Mouse (Mus musculus): Measurements from ENCODE around the gene Tmco1. TPM values are rescaled to one million over a fixed set of nuclear protein-coding genes. Genes with fewer than 3 reads are reported as not detected.
A peak's percentile ranks its signal among the peaks of the same experiment; 100 is the strongest.

Tmco1 gene
- total and polyA plus RNA-seq, 3 experiments = 110 to 128 TPM; not detected in 1

GRCm38 (mm10) chr1:167308261-167309054 is at the start of gene Tmco1 (continued):
- TF ChIP-seq MXI1 (IDR thresholded peaks at IDR 0.05; ENCODE audit: low read depth, low read length) (peak; percentile 77), ZKSCAN1 (IDR thresholded peaks at IDR 0.05; ENCODE audit: low read depth, low read length) (no peak), NRF1 (IDR thresholded peaks at IDR 0.05; ENCODE audit: insufficient read depth, low read depth, low read length, poor library complexity, severe bottlenecking) (peak; percentile 71), ZNF384 (IDR thresholded peaks at IDR 0.05; ENCODE audit: low read depth, low read length) (no peak)

- Histone ChIP-seq H3K36me3 (ENCODE audit: control insufficient read depth in 1 of 2, insufficient read depth in 2 of 2, low read length in 2 of 2) (peaks cover 0 to 3% of the 10 kb centered on the region in 2 experiments; a peak in 2 of 4 replicates), H3K27me3 (ENCODE audit: control insufficient read depth in 1 of 2, insufficient read depth in 2 of 2, low read length in 2 of 2) (no peaks in the 10 kb centered on the region), H3K9ac (ENCODE audit: control insufficient read depth, low read depth, low read length, poor library complexity, severe bottlenecking) (no peak overlapping the region), H3K4me3 (ENCODE audit: control insufficient read depth in 1 of 2, insufficient read depth in 1 of 2, low read depth in 2 of 2, low read length in 2 of 2) (no peak overlapping the region), H3K27ac (ENCODE audit: control insufficient read depth, low read depth, low read length) (no peak overlapping the region), H3K79me2 (ENCODE audit: control insufficient read depth, insufficient read depth, low read length, poor library complexity) (peaks cover 85% of the 10 kb centered on the region), H3K9me3 (replicated peaks; ENCODE audit: insufficient read depth, low read length) (no peaks in the 10 kb centered on the region), H3K4me1 (ENCODE audit: control insufficient read depth in 1 of 2, insufficient read depth in 2 of 2, low read length in 2 of 2) (no peaks in the 10 kb centered on the region)
- no peak for TF ChIP-seq USF2 (IDR thresholded peaks at IDR 0.05; ENCODE audit: borderline replicate concordance in 1 of 2, insufficient read depth in 1 of 2, low read depth in 1 of 2, low read length in 2 of 2)
- no peak for DNase-seq (ENCODE audit: low read depth, low spot score)
These were observed 48.5 kb upstream of the Tmco1 start for GRCm38 (mm10) chr1:167259702-167260101.

- Histone ChIP-seq H3K27me3 (ENCODE audit: control insufficient read depth in 1 of 2, insufficient read depth in 2 of 2, low read length in 2 of 2) (no peaks in the 10 kb centered on the region), H3K27ac (ENCODE audit: control insufficient read depth, low read depth, low read length) (no peak overlapping the region), H3K36me3 (ENCODE audit: control insufficient read depth in 1 of 2, insufficient read depth in 2 of 2, low read length in 2 of 2) (peaks cover 3 to 9% of the 10 kb centered on the region in 2 experiments), H3K9me3 (replicated peaks; ENCODE audit: insufficient read depth, low read length) (no peaks in the 10 kb centered on the region), H3K4me3 (ENCODE audit: control insufficient read depth in 1 of 2, insufficient read depth in 1 of 2, low read depth in 2 of 2, low read length in 2 of 2) (no peak overlapping the region), H3K9ac (ENCODE audit: control insufficient read depth, low read depth, low read length, poor library complexity, severe bottlenecking) (no peak overlapping the region), H3K4me1 (ENCODE audit: control insufficient read depth in 1 of 2, insufficient read depth in 2 of 2, low read length in 2 of 2) (peaks cover 0 to 1% of the 10 kb centered on the region in 2 experiments; a peak in 1 of 4 replicates), H3K79me2 (ENCODE audit: control insufficient read depth, insufficient read depth, low read length, poor library complexity) (peaks cover 88% of the 10 kb centered on the region)
- TF ChIP-seq SMC3 (IDR thresholded peaks at IDR 0.05; ENCODE audit: low read depth, low read length) = no peak
- TF ChIP-seq RCOR1 (IDR thresholded peaks at IDR 0.05; ENCODE audit: low read depth, low read length) = no peak
- TF ChIP-seq E2F4 (IDR thresholded peaks at IDR 0.05; ENCODE audit: borderline replicate concordance, low read depth, low read length) = no peak
- TF ChIP-seq MAZ (IDR thresholded peaks at IDR 0.05; ENCODE audit: low read depth, low read length) = no peak
- TF ChIP-seq EP300 (IDR thresholded peaks at IDR 0.05; ENCODE audit: low read depth in 1 of 2, low read length in 2 of 2) = no peak
- no peak for TF ChIP-seq ELF1 (IDR thresholded peaks at IDR 0.05; ENCODE audit: low read depth, low read length)
- no peak for TF ChIP-seq RAD21 (IDR thresholded peaks at IDR 0.05; ENCODE audit: low read depth, low read length)
- TF ChIP-seq TBP (IDR thresholded peaks at IDR 0.05; ENCODE audit: low read depth, low read length) = no peak
- no peak for TF ChIP-seq HCFC1 (IDR thresholded peaks at IDR 0.05; ENCODE audit: low read depth, low read length)
- no peak for TF ChIP-seq JUND (IDR thresholded peaks at IDR 0.05; ENCODE audit: low read depth, low read length)
- TF ChIP-seq MYC (IDR thresholded peaks at IDR 0.05; ENCODE audit: low read depth, low read length) = no peak
- TF ChIP-seq CHD1 (IDR thresholded peaks at IDR 0.05; ENCODE audit: low read depth, low read length) = no peak
- TF ChIP-seq ETS1 (IDR thresholded peaks at IDR 0.05; ENCODE audit: low read depth, low read length) = no peak
- no peak for TF ChIP-seq MEF2A (IDR thresholded peaks at IDR 0.05; ENCODE audit: extremely low read depth, insufficient replicate concordance, low read depth, low read length, poor library complexity, severe bottlenecking)
- TF ChIP-seq USF1 (IDR thresholded peaks at IDR 0.05; ENCODE audit: low read depth, low read length) = no peak
- TF ChIP-seq GABPA (IDR thresholded peaks at IDR 0.05; ENCODE audit: low read depth, low read length) = no peak
- no peak for TF ChIP-seq SIN3A (IDR thresholded peaks at IDR 0.05; ENCODE audit: low read length)
- no peak for TF ChIP-seq CTCF (IDR thresholded peaks at IDR 0.05 in 2 of 3, conservative IDR thresholded peaks at IDR 0.05 in 1 of 3; ENCODE audit: control insufficient read depth in 1 of 3, insufficient read depth in 1 of 3, low read depth in 2 of 3, low read length in 3 of 3, poor library complexity in 1 of 3, severe bottlenecking in 1 of 3)
- TF ChIP-seq ZNF384 (IDR thresholded peaks at IDR 0.05; ENCODE audit: low read depth, low read length) = no peak
- TF ChIP-seq NRF1 (IDR thresholded peaks at IDR 0.05; ENCODE audit: insufficient read depth, low read depth, low read length, poor library complexity, severe bottlenecking) = no peak
- DNase-seq (ENCODE audit: low read depth, low spot score) = no peak
These were observed 46.4 kb upstream of the Tmco1 start for GRCm38 (mm10) chr1:167261750-167262149.
